Mouse (Mus musculus): ENCODE results near the gene Aplnr. TPM values are rescaled to one million over a fixed set of nuclear protein-coding genes. Genes with fewer than 3 reads are reported as not detected.

Aplnr gene
- total and polyA plus RNA-seq, 2 experiments from 2014 or later: 21.0 to 22.2 TPM

GRCm38 (mm10) chr2:85136831-85137520 lies 951 bp downstream of the Aplnr start:
- Histone ChIP-seq H3K4me3 (ENCODE audit: low read length) (peak overlapping the region; percentile 8; the same call in 1 of the 2 replicates), H3K9me3 (ENCODE audit: low read length) (no peaks in the 10 kb centered on the region), H3K27me3 (ENCODE audit: insufficient read depth, low read length) (no peaks in the 10 kb centered on the region), H3K9ac (replicated peaks; ENCODE audit: low read length) (no peak overlapping the region), H3K36me3 (ENCODE audit: insufficient read depth, low read length) (no peaks in the 10 kb centered on the region), H3K4me2 (ENCODE audit: low read depth, low read length) (no peak overlapping the region), H3K4me1 (ENCODE audit: insufficient read depth, low read length) (no peaks in the 10 kb centered on the region), H3K27ac (no peak overlapping the region)
- ATAC-seq: no peak
- DNase-seq (ENCODE audit: low spot score): no peak
- 87% methylated on average over 21 of the region's 21 CpGs for WGBS
- TF ChIP-seq CTCF (IDR thresholded peaks at IDR 0.05; ENCODE audit: low read depth): no peak

GRCm38 (mm10) chr2:85137601-85138140 lies 1.6 kb downstream of the Aplnr start:
- Histone ChIP-seq H3K4me1 (ENCODE audit: insufficient read depth, low read length) (no peaks in the 10 kb centered on the region), H3K4me2 (ENCODE audit: low read depth, low read length) (no peak overlapping the region), H3K4me3 (ENCODE audit: low read length) (peak overlapping the region; percentile 8; the same call in 1 of the 2 replicates), H3K27me3 (ENCODE audit: insufficient read depth, low read length) (no peaks in the 10 kb centered on the region), H3K9me3 (ENCODE audit: low read length) (no peaks in the 10 kb centered on the region), H3K27ac (no peak overlapping the region), H3K9ac (replicated peaks; ENCODE audit: low read length) (no peak overlapping the region), H3K36me3 (ENCODE audit: insufficient read depth, low read length) (no peaks in the 10 kb centered on the region)
- ATAC-seq (no peak), DNase-seq (ENCODE audit: low spot score) (no peak)
- WGBS: 68% methylated on average over 10 of the region's 10 CpGs
- TF ChIP-seq CTCF (IDR thresholded peaks at IDR 0.05; ENCODE audit: low read depth): no peak

GRCm38 (mm10) chr2:85138143-85138542 lies 2.1 kb downstream of the Aplnr start:
- Histone ChIP-seq H3K9ac (replicated peaks; ENCODE audit: low read length) (no peak overlapping the region), H3K4me3 (ENCODE audit: low read length) (no peak overlapping the region), H3K27ac (no peak overlapping the region), H3K36me3 (ENCODE audit: insufficient read depth, low read length) (no peaks in the 10 kb centered on the region), H3K4me1 (ENCODE audit: insufficient read depth, low read length) (no peaks in the 10 kb centered on the region), H3K9me3 (ENCODE audit: low read length) (no peaks in the 10 kb centered on the region), H3K4me2 (ENCODE audit: low read depth, low read length) (no peak overlapping the region), H3K27me3 (ENCODE audit: insufficient read depth, low read length) (no peaks in the 10 kb centered on the region)
- 48% methylated on average over 2 of the region's 2 CpGs for WGBS
- DNase-seq (ENCODE audit: low spot score): no peak
- TF ChIP-seq CTCF (IDR thresholded peaks at IDR 0.05; ENCODE audit: low read depth): no peak
- ATAC-seq: no peak

- Histone ChIP-seq H3K4me1 (ENCODE audit: insufficient read depth, low read length) (no peaks in the 10 kb centered on the region), H3K4me2 (ENCODE audit: low read depth, low read length) (no peak overlapping the region), H3K36me3 (ENCODE audit: insufficient read depth, low read length) (no peaks in the 10 kb centered on the region), H3K27ac (no peak overlapping the region), H3K27me3 (ENCODE audit: insufficient read depth, low read length) (no peaks in the 10 kb centered on the region), H3K9me3 (ENCODE audit: low read length) (no peaks in the 10 kb centered on the region), H3K4me3 (ENCODE audit: low read length) (no peak overlapping the region), H3K9ac (replicated peaks; ENCODE audit: low read length) (no peak overlapping the region)
- no peak for TF ChIP-seq CTCF (IDR thresholded peaks at IDR 0.05; ENCODE audit: low read depth)
- DNase-seq (ENCODE audit: low spot score) (no peak), ATAC-seq (no peak)
- WGBS: 57% methylated on average over 4 of the region's 4 CpGs
These were observed 3.4 kb downstream of the Aplnr start for GRCm38 (mm10) chr2:85139393-85139792.

GRCm38 (mm10) chr2:85139846-85140245 lies 3.8 kb downstream of the Aplnr start:
- Histone ChIP-seq H3K4me1 (ENCODE audit: insufficient read depth, low read length) (no peaks in the 10 kb centered on the region), H3K27ac (no peak overlapping the region), H3K27me3 (ENCODE audit: insufficient read depth, low read length) (no peaks in the 10 kb centered on the region), H3K9ac (replicated peaks; ENCODE audit: low read length) (no peak overlapping the region), H3K4me3 (ENCODE audit: low read length) (no peak overlapping the region), H3K4me2 (ENCODE audit: low read depth, low read length) (no peak overlapping the region), H3K36me3 (ENCODE audit: insufficient read depth, low read length) (no peaks in the 10 kb centered on the region), H3K9me3 (ENCODE audit: low read length) (no peaks in the 10 kb centered on the region)
- no peak for ATAC-seq
- WGBS: 81% methylated on average over 7 of the region's 7 CpGs
- no peak for TF ChIP-seq CTCF (IDR thresholded peaks at IDR 0.05; ENCODE audit: low read depth)
- DNase-seq (ENCODE audit: low spot score): no peak

GRCm38 (mm10) chr2:85140833-85141232 lies 4.8 kb downstream of the Aplnr start:
- no peak for ATAC-seq
- no peaks in the 10 kb centered on the region for H3K27me3 ChIP-seq (ENCODE audit: insufficient read depth, low read length)
- no peaks in the 10 kb centered on the region for H3K4me1 ChIP-seq (ENCODE audit: insufficient read depth, low read length)
- DNase-seq (ENCODE audit: low spot score): no peak
- no peak overlapping the region for H3K4me3 ChIP-seq (ENCODE audit: low read length)
- TF ChIP-seq CTCF (IDR thresholded peaks at IDR 0.05; ENCODE audit: low read depth): no peak
- H3K9ac ChIP-seq (replicated peaks; ENCODE audit: low read length): no peak overlapping the region
- H3K27ac ChIP-seq: no peak overlapping the region
- no peaks in the 10 kb centered on the region for H3K9me3 ChIP-seq (ENCODE audit: low read length)
- H3K36me3 ChIP-seq (ENCODE audit: insufficient read depth, low read length): no peaks in the 10 kb centered on the region
- no peak overlapping the region for H3K4me2 ChIP-seq (ENCODE audit: low read depth, low read length)

GRCm38 (mm10) chr2:85144908-85145307 lies 8.9 kb downstream of the Aplnr start:
- no peaks in the 10 kb centered on the region for H3K36me3 ChIP-seq (ENCODE audit: insufficient read depth, low read length)
- H3K27me3 ChIP-seq (ENCODE audit: insufficient read depth, low read length): no peaks in the 10 kb centered on the region
- ATAC-seq (no peak), DNase-seq (ENCODE audit: low spot score) (no peak)
- H3K9me3 ChIP-seq (ENCODE audit: low read length): no peaks in the 10 kb centered on the region
- no peak overlapping the region for H3K4me2 ChIP-seq (ENCODE audit: low read depth, low read length)
- H3K4me1 ChIP-seq (ENCODE audit: insufficient read depth, low read length): no peaks in the 10 kb centered on the region
- no peak for TF ChIP-seq CTCF (IDR thresholded peaks at IDR 0.05; ENCODE audit: low read depth)
- 82% methylated on average over 2 of the region's 2 CpGs for WGBS
- H3K4me3 ChIP-seq (ENCODE audit: low read length): no peak overlapping the region
- H3K27ac ChIP-seq: no peak overlapping the region
- H3K9ac ChIP-seq (replicated peaks; ENCODE audit: low read length): no peak overlapping the region
